Mouse (Mus musculus) CD4-positive, CD25-positive, alpha-beta regulatory T cell, adult 4 months (primary cell): ENCODE data around the gene Gm21746. TPM values are rescaled to one million over a fixed set of nuclear protein-coding genes. Genes with fewer than 3 reads are reported as not detected.
"Not testable (repeated sequence)": the region's sequence is repeated elsewhere in the genome, so short reads cannot be mapped to it uniquely, and the experiment has no call there.

ENCODE experiments used
- ATAC-seq: one replicate; pipeline ENCODE4 v1.8.0; 2017
- polyA plus RNA-seq, 2 experiments: library from polyadenylated mRNA; unstranded; fragments of 100-300 nt; shearing (Covaris generic); gene quantifications; one replicate each; pipeline ENCODE4 v1.2.1; 2017

Gm21746 gene
- not detected for polyA plus RNA-seq

- ATAC-seq: not testable (repeated sequence)
These were observed at the start of gene Gm21746 for GRCm38 (mm10) chrY:6237895-6238294. Gm21746 (minus strand) TSS chrY:6237995.

- not testable (repeated sequence) for ATAC-seq
These were observed 29.0 kb upstream of the Gm21746 start, which contains the start of gene Gm20873 for GRCm38 (mm10) chrY:6266798-6267197. Gm20873 (plus strand) TSS chrY:6267098.

Other genes starting within 250 kb of the Gm21746 start
- not detected for gene Gm20873, start 29.1 kb upstream of the Gm21746 start, polyA plus RNA-seq